Mouse (Mus musculus): ENCODE data around the gene Helq.

DNA sequence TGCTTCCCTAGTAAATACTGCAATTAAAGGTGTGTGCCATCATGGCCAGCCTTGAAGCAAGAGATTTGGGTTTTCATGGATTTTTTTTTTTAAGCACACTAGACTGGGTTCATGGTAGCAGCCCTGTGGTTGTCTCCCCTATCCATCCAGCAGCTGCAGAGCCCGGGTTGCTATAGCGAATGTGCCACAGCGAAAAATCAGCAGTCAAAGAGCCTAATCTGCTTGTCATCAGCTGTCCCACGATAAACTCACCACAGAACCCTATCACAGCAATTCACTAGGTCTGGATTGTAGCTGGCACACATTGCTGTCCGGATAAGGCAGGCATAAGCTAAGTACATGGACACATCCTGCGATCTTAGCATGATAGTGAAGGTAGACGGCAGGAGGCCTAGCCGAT, 61.5 kb downstream of the Helq start:
- no peak for TF ChIP-seq TCF12 (IDR thresholded peaks at IDR 0.05; ENCODE audit: insufficient read depth, poor library complexity, severe bottlenecking)
- TF ChIP-seq USF1 (IDR thresholded peaks at IDR 0.05; ENCODE audit: low read depth), result no peak

All from myocyte (in vitro differentiated cells).